Mouse (Mus musculus) thymus, adult 2 months (tissue): ENCODE results near the gene Ncoa1.

Source experiments
- CTCF ChIP-seq: fragments of 200-500 bp; IDR thresholded peaks from 2 replicates; pipeline ENCODE4 v1.5.1; 2012; ENCODE audit warnings: mild to moderate bottlenecking, control low read depth, low read length, moderate library complexity, borderline replicate concordance; ENCODE audit not compliant: control insufficient read depth, poor library complexity, insufficient read depth; ENCODE audit errors: extremely low read depth
- POLR2A ChIP-seq: fragments of 200-500 bp; IDR thresholded peaks from 2 replicates; pipeline ENCODE4 v1.6.1; 2012; ENCODE audit warnings: mild to moderate bottlenecking, low read length, control low read depth, moderate library complexity; ENCODE audit not compliant: control insufficient read depth, poor library complexity, insufficient read depth; ENCODE audit errors: extremely low read depth

- TF ChIP-seq CTCF, result no peak
- no peak for TF ChIP-seq POLR2A
These were observed 191.8 kb downstream of the Ncoa1 start for GRCm38 (mm10) chr12:4285186-4285585.
